Mouse (Mus musculus): ENCODE measurements around the gene Gabrr2. TPM values are rescaled to one million over a fixed set of nuclear protein-coding genes. Genes with fewer than 3 reads are reported as not detected.

Gene Gabrr2
- polyA plus RNA-seq, 1 experiment from 2014 or later = 0.30 TPM

GRCm38 (mm10) chr4:33070326-33070725 lies 7.5 kb downstream of the Gabrr2 start:
- H3K9me3 ChIP-seq = no peaks in the 10 kb centered on the region
- no peak overlapping the region for H3K27ac ChIP-seq
- no peak overlapping the region for H3K4me2 ChIP-seq
- ATAC-seq (ENCODE audit: insufficient number of reproducible peaks, insufficient read depth, low FRiP score, low TSS enrichment, low read depth) = no peak
- no peaks in the 10 kb centered on the region for H3K27me3 ChIP-seq
- 90% methylated on average over 6 of the region's 6 CpGs for WGBS
- H3K36me3 ChIP-seq = no peaks in the 10 kb centered on the region
- H3K4me3 ChIP-seq (replicated peaks) = no peak overlapping the region
- no peak overlapping the region for H3K9ac ChIP-seq (replicated peaks)
- H3K4me1 ChIP-seq (replicated peaks) = no peaks in the 10 kb centered on the region

GRCm38 (mm10) chr4:33071337-33071736 lies 8.5 kb downstream of the Gabrr2 start:
- ATAC-seq (ENCODE audit: insufficient number of reproducible peaks, insufficient read depth, low FRiP score, low TSS enrichment, low read depth) = no peak
- H3K4me3 ChIP-seq (replicated peaks) = no peak overlapping the region
- WGBS = 83% methylated on average over 6 of the region's 6 CpGs

GRCm38 (mm10) chr4:33072526-33073161 lies 9.8 kb downstream of the Gabrr2 start:
- 66% methylated on average over 11 of the region's 11 CpGs for WGBS
- Histone ChIP-seq H3K9me3 (no peaks in the 10 kb centered on the region), H3K9ac (replicated peaks) (no peak overlapping the region), H3K4me1 (replicated peaks) (peaks cover 4% of the 10 kb centered on the region), H3K4me3 (replicated peaks) (no peak overlapping the region), H3K36me3 (no peaks in the 10 kb centered on the region), H3K27ac (no peak overlapping the region), H3K27me3 (no peaks in the 10 kb centered on the region), H3K4me2 (no peak overlapping the region)
- ATAC-seq (ENCODE audit: insufficient number of reproducible peaks, insufficient read depth, low FRiP score, low TSS enrichment, low read depth) = no peak

More at GRCm38 (mm10) chr4:33071337-33071736, 8.5 kb downstream of the Gabrr2 start:
- Histone ChIP-seq H3K36me3 (no peaks in the 10 kb centered on the region), H3K4me2 (no peak overlapping the region), H3K27ac (no peak overlapping the region), H3K9me3 (no peaks in the 10 kb centered on the region), H3K4me1 (replicated peaks) (no peaks in the 10 kb centered on the region), H3K27me3 (no peaks in the 10 kb centered on the region), H3K9ac (replicated peaks) (no peak overlapping the region)

GRCm38 (mm10) chr4:33074406-33074805 lies 11.6 kb downstream of the Gabrr2 start:
- no peak overlapping the region for H3K4me2 ChIP-seq
- H3K4me1 ChIP-seq (replicated peaks) = peaks cover 7% of the 10 kb centered on the region
- H3K4me3 ChIP-seq (replicated peaks) = no peak overlapping the region
- 82% methylated on average over 4 of the region's 4 CpGs for WGBS
- no peaks in the 10 kb centered on the region for H3K27me3 ChIP-seq
- H3K36me3 ChIP-seq = no peaks in the 10 kb centered on the region
- H3K9me3 ChIP-seq = no peaks in the 10 kb centered on the region
- H3K27ac ChIP-seq = no peak overlapping the region
- H3K9ac ChIP-seq (replicated peaks) = no peak overlapping the region
- ATAC-seq (ENCODE audit: insufficient number of reproducible peaks, insufficient read depth, low FRiP score, low TSS enrichment, low read depth) = no peak

- Histone ChIP-seq H3K27ac (no peak overlapping the region), H3K9ac (replicated peaks) (no peak overlapping the region), H3K4me3 (replicated peaks) (no peak overlapping the region), H3K36me3 (no peaks in the 10 kb centered on the region), H3K27me3 (no peaks in the 10 kb centered on the region), H3K4me2 (no peak overlapping the region), H3K9me3 (no peaks in the 10 kb centered on the region), H3K4me1 (replicated peaks) (peaks cover 7% of the 10 kb centered on the region)
- ATAC-seq (ENCODE audit: insufficient number of reproducible peaks, insufficient read depth, low FRiP score, low TSS enrichment, low read depth) = no peak
- 75% methylated on average over 5 of the region's 5 CpGs for WGBS
These were observed 12.1 kb downstream of the Gabrr2 start for GRCm38 (mm10) chr4:33074851-33075250.

GRCm38 (mm10) chr4:33075776-33076524 lies 13.2 kb downstream of the Gabrr2 start:
- no peaks in the 10 kb centered on the region for H3K9me3 ChIP-seq
- H3K4me2 ChIP-seq = no peak overlapping the region
- 87% methylated on average over 5 of the region's 5 CpGs for WGBS
- no peak overlapping the region for H3K4me3 ChIP-seq (replicated peaks)
- peaks cover 7% of the 10 kb centered on the region for H3K4me1 ChIP-seq (replicated peaks)
- no peak overlapping the region for H3K27ac ChIP-seq
- H3K27me3 ChIP-seq = no peaks in the 10 kb centered on the region
- H3K36me3 ChIP-seq = no peaks in the 10 kb centered on the region
- no peak for ATAC-seq (ENCODE audit: insufficient number of reproducible peaks, insufficient read depth, low FRiP score, low TSS enrichment, low read depth)
- no peak overlapping the region for H3K9ac ChIP-seq (replicated peaks)

GRCm38 (mm10) chr4:33077161-33077560 lies 14.4 kb downstream of the Gabrr2 start:
- Histone ChIP-seq H3K9me3 (no peaks in the 10 kb centered on the region), H3K4me3 (replicated peaks) (no peak overlapping the region)
- ATAC-seq (ENCODE audit: insufficient number of reproducible peaks, insufficient read depth, low FRiP score, low TSS enrichment, low read depth) = no peak

GRCm38 (mm10) chr4:33077724-33078123 lies 14.9 kb downstream of the Gabrr2 start:
- Histone ChIP-seq H3K4me1 (replicated peaks) (peaks cover 7% of the 10 kb centered on the region), H3K27ac (no peak overlapping the region), H3K36me3 (no peaks in the 10 kb centered on the region), H3K27me3 (no peaks in the 10 kb centered on the region), H3K4me3 (replicated peaks) (no peak overlapping the region), H3K9me3 (no peaks in the 10 kb centered on the region), H3K9ac (replicated peaks) (no peak overlapping the region), H3K4me2 (no peak overlapping the region)
- no peak for ATAC-seq (ENCODE audit: insufficient number of reproducible peaks, insufficient read depth, low FRiP score, low TSS enrichment, low read depth)
- 45% methylated on average over 8 of the region's 8 CpGs for WGBS

More at GRCm38 (mm10) chr4:33077161-33077560, 14.4 kb downstream of the Gabrr2 start:
- 76% methylated on average over 11 of the region's 11 CpGs for WGBS
- Histone ChIP-seq H3K27me3 (no peaks in the 10 kb centered on the region), H3K4me1 (replicated peaks) (peaks cover 7% of the 10 kb centered on the region), H3K36me3 (no peaks in the 10 kb centered on the region), H3K9ac (replicated peaks) (no peak overlapping the region), H3K4me2 (no peak overlapping the region), H3K27ac (no peak overlapping the region)

- H3K27me3 ChIP-seq = no peaks in the 10 kb centered on the region
- WGBS = 93% methylated on average over 3 of the region's 3 CpGs
- no peak overlapping the region for H3K4me3 ChIP-seq (replicated peaks)
- no peaks in the 10 kb centered on the region for H3K36me3 ChIP-seq
- H3K9me3 ChIP-seq = no peaks in the 10 kb centered on the region
- H3K9ac ChIP-seq (replicated peaks) = no peak overlapping the region
- H3K27ac ChIP-seq = no peak overlapping the region
- H3K4me2 ChIP-seq = no peak overlapping the region
- no peak for ATAC-seq (ENCODE audit: insufficient number of reproducible peaks, insufficient read depth, low FRiP score, low TSS enrichment, low read depth)
- H3K4me1 ChIP-seq (replicated peaks) = peaks cover 7% of the 10 kb centered on the region
These were observed 15.7 kb downstream of the Gabrr2 start for GRCm38 (mm10) chr4:33078492-33078891.

GRCm38 (mm10) chr4:33099118-33099694 lies 36.4 kb downstream of the Gabrr2 start:
- H3K27me3 ChIP-seq = no peaks in the 10 kb centered on the region
- H3K9ac ChIP-seq (replicated peaks) = no peak overlapping the region
- no peak for ATAC-seq (ENCODE audit: insufficient number of reproducible peaks, insufficient read depth, low FRiP score, low TSS enrichment, low read depth)
- H3K4me2 ChIP-seq = no peak overlapping the region
- no peaks in the 10 kb centered on the region for H3K4me1 ChIP-seq (replicated peaks)
- no peaks in the 10 kb centered on the region for H3K36me3 ChIP-seq
- 86% methylated on average over 6 of the region's 6 CpGs for WGBS
- peaks cover 6% of the 10 kb centered on the region; the same call in 1 of the 2 replicates for H3K9me3 ChIP-seq
- no peak overlapping the region for H3K27ac ChIP-seq
- H3K4me3 ChIP-seq (replicated peaks) = no peak overlapping the region

GRCm38 (mm10) chr4:33109720-33110458 lies 47.1 kb downstream of the Gabrr2 start:
- Histone ChIP-seq H3K4me2 (no peak overlapping the region), H3K4me1 (replicated peaks) (no peaks in the 10 kb centered on the region), H3K9me3 (no peaks in the 10 kb centered on the region), H3K27me3 (no peaks in the 10 kb centered on the region), H3K27ac (no peak overlapping the region), H3K36me3 (no peaks in the 10 kb centered on the region), H3K4me3 (replicated peaks) (no peak overlapping the region), H3K9ac (replicated peaks) (no peak overlapping the region)
- 84% methylated on average over 14 of the region's 14 CpGs for WGBS
- no peak for ATAC-seq (ENCODE audit: insufficient number of reproducible peaks, insufficient read depth, low FRiP score, low TSS enrichment, low read depth)
